Mouse (Mus musculus) erythroid progenitor cell, adult 5-6 weeks (primary cell): ENCODE measurements around the gene Dhrs1. TPM values are rescaled to one million over a fixed set of nuclear protein-coding genes. Genes with fewer than 3 reads are reported as not detected.
"Not testable (repeated sequence)": the region's sequence is repeated elsewhere in the genome, so short reads cannot be mapped to it uniquely, and the experiment has no call there.

Experiments used
- ATAC-seq: replicated peaks from 2 replicates; pipeline ENCODE4 v1.8.0; 2016; ENCODE audit warnings: moderate number of reproducible peaks, mild to moderate bottlenecking, moderate TSS enrichment, inconsistent platforms; ENCODE audit not compliant: poor library complexity, low FRiP score, severe bottlenecking
- total RNA-seq, 2 experiments: library from RNA; stranded (forward) in 1 of 2; stranded (reverse) in 1 of 2; fragments of 150-400 nt in 1 of 2; fragments of 186-747, 209-891 nt in 1 of 2; gene quantifications; 2 replicates each; pipeline versions ENCODE4 v1.2.3 to v1.2.4; 2015 to 2017; ENCODE audit warnings: low replicate concordance in 2 of 2

The Dhrs1 gene
- total RNA-seq, 2 experiments from 2014 or later, result 0.76 to 6.7 TPM

GRCm38 (mm10) chr14:55767519-55768414 lies 22.3 kb upstream of the Dhrs1 start:
- ATAC-seq, result no peak

GRCm38 (mm10) chr14:55765696-55766095 lies 20.2 kb upstream of the Dhrs1 start, which contains the start of gene Ltb4r1:
Gene Ltb4r1 (plus strand): TSS chr14:55765962.
- no peak for ATAC-seq

GRCm38 (mm10) chr14:55763166-55763565 lies 17.7 kb upstream of the Dhrs1 start:
- ATAC-seq, result no peak

GRCm38 (mm10) chr14:55762001-55762821 lies 16.7 kb upstream of the Dhrs1 start:
- no peak for ATAC-seq

GRCm38 (mm10) chr14:55761163-55761562 lies 15.7 kb upstream of the Dhrs1 start, which contains the start of gene Ltb4r2:
Gene Ltb4r2 (plus strand): TSS chr14:55761428.
- ATAC-seq, result no peak

GRCm38 (mm10) chr14:55760156-55760555 lies 14.7 kb upstream of the Dhrs1 start:
- not testable (repeated sequence) for ATAC-seq

GRCm38 (mm10) chr14:55758363-55758784 lies 12.9 kb upstream of the Dhrs1 start, which contains the start of gene Cideb:
Gene Cideb (minus strand): TSS chr14:55758458.
- ATAC-seq, result 0 out of 2 replicates have a peak, but pooled peaks have one; percentile 47

GRCm38 (mm10) chr14:55757566-55757965 lies 12.1 kb upstream of the Dhrs1 start:
- no peak for ATAC-seq

- ATAC-seq, result no peak
Measured at GRCm38 (mm10) chr14:55747051-55747847, 1.8 kb upstream of the Dhrs1 start.

- 0 out of 2 replicates have a peak, but pooled peaks have one; percentile 7 for ATAC-seq
Measured at GRCm38 (mm10) chr14:55745861-55746237, 359 bp upstream of the Dhrs1 start.

GRCm38 (mm10) chr14:55743711-55744110 lies 1.8 kb downstream of the Dhrs1 start:
- peak; percentile 73 for ATAC-seq

GRCm38 (mm10) chr14:55737086-55737687 lies 8.3 kb downstream of the Dhrs1 start:
- ATAC-seq, result no peak

GRCm38 (mm10) chr14:55735758-55736157 lies 9.7 kb downstream of the Dhrs1 start:
- ATAC-seq, result no peak

- ATAC-seq, result no peak
Measured at GRCm38 (mm10) chr14:55735334-55735733, 10.2 kb downstream of the Dhrs1 start.

- no peak for ATAC-seq
Measured at GRCm38 (mm10) chr14:55734869-55735268, 10.6 kb downstream of the Dhrs1 start.

- no peak for ATAC-seq
Measured at GRCm38 (mm10) chr14:55733889-55734288, 11.6 kb downstream of the Dhrs1 start.

- ATAC-seq, result no peak
Measured at GRCm38 (mm10) chr14:55730531-55731032, 14.9 kb downstream of the Dhrs1 start.

GRCm38 (mm10) chr14:55730116-55730515 lies 15.4 kb downstream of the Dhrs1 start:
- ATAC-seq, result no peak
